Mouse (Mus musculus): ENCODE data around the gene Ccdc144b. TPM values are rescaled to one million over a fixed set of nuclear protein-coding genes. Genes with fewer than 3 reads are reported as not detected.

Ccdc144b gene
- total RNA-seq, 1 experiment from 2014 or later, result not detected

DNA sequence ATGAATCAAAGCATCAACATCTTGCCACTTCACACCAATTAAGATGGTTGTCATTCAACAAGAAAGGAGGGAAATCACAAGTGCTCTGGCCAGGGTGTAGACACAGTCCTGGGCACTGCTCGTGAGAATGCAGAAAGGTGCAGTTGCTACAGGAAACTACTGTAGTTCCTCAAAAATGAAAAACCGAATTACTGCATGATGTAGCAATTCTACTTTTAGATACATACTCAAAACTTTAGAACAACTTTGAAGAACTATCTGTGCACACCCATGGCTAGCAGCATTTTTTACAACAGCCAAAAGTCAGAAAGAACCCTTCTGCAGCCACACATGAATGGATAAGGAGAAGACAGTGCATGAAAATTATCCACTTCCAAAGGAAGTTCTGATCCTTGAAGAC, 86.9 kb downstream of the Ccdc144b start:
- 0 out of 2 replicates have a peak, but pooled peaks have one; percentile 55 for ATAC-seq (replicated peaks; ENCODE audit: insufficient number of reproducible peaks, low FRiP score, low TSS enrichment, poor library complexity, severe bottlenecking)

- no peak for ATAC-seq (replicated peaks; ENCODE audit: insufficient number of reproducible peaks, low FRiP score, low TSS enrichment, poor library complexity, severe bottlenecking)
Measured at GRCm38 (mm10) chr3:35964928-35965327, 88.4 kb downstream of the Ccdc144b start.

DNA sequence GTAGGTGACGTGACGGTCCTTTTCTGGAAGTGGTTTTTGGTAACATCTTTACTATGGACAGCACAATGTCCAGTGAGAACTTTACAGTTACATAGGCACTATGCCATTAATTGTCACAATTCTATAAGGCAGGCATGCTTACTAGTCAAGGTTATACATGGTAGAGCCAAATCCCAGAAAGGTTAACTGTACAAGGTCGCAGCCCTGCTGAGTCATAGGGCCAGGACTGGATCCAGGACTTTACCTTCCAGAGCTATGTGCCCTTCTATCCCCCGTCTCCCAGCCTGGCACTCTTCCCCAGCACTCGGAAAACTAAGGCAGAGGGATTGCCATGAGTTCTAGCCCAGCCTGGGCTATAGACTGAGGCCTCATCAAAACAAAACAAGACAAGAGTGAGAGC, 89.4 kb downstream of the Ccdc144b start:
- ATAC-seq (replicated peaks; ENCODE audit: insufficient number of reproducible peaks, low FRiP score, low TSS enrichment, poor library complexity, severe bottlenecking), result no peak

GRCm38 (mm10) chr3:35963401-35963800, 89.9 kb downstream of the Ccdc144b start:
- ATAC-seq (replicated peaks; ENCODE audit: insufficient number of reproducible peaks, low FRiP score, low TSS enrichment, poor library complexity, severe bottlenecking), result no peak

DNA sequence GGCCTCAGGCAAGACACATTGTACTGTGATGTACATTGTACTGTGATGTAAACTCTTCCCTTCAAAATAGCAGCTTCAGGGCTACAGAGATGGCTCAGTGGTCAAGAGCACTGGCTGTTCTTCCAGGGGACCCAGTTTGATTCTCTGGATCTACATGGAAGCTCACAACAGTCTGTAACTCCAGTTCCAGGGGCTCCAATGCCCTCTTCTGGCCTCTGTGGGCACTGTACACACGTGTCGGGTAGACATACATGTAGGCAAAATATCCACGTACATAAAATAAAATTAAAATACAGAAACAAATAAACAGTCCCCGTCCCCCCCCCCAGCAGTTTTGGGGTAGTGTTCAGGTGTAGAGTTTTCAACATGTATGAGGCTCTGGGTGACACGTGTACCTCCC, 90.4 kb downstream of the Ccdc144b start:
- no peak for ATAC-seq (replicated peaks; ENCODE audit: insufficient number of reproducible peaks, low FRiP score, low TSS enrichment, poor library complexity, severe bottlenecking)

Other genes starting within 250 kb of the Ccdc144b start
- 153 to 202 TPM (median 172 TPM) in 3 replicates for gene Dcun1d1, start 116.1 kb downstream of the Ccdc144b start, total RNA-seq (2017)
- 1.2 to 13.1 TPM (median 11.5 TPM) in 3 replicates for gene Mccc1, start 52.9 kb downstream of the Ccdc144b start, total RNA-seq (2017)
- 19.8 to 29.2 TPM (median 23.8 TPM) in 3 replicates for gene Acad9, start 12.4 kb upstream of the Ccdc144b start, total RNA-seq (2017)
- gene D3Ertd254e, start 97.5 kb upstream of the Ccdc144b start, total RNA-seq (2017), result 1.2 to 3.4 TPM (median 3.0 TPM) in 3 replicates
- not detected in 3 replicates for gene Qrfpr, start 168.8 kb upstream of the Ccdc144b start, total RNA-seq (2017)